Mouse (Mus musculus) cerebellum, adult 2 months (tissue): Measurements from ENCODE around the gene Krt12. TPM values are rescaled to one million over a fixed set of nuclear protein-coding genes. Genes with fewer than 3 reads are reported as not detected.

ENCODE experiments used
- DNase-seq, 2 experiments: peaks; one replicate each; pipeline ENCODE4 v3.0.0; 2021
- H3K27ac ChIP-seq: fragments of 200-500 bp; 2 replicates; pipeline ENCODE4 v1.5.1; 2012; ENCODE audit warnings: low read length, control low read depth, inconsistent platforms; ENCODE audit not compliant: insufficient read depth
- H3K27me3 ChIP-seq: fragments of 200-500 bp; 2 replicates; pipeline ENCODE4 v1.6.1; 2012; ENCODE audit warnings: inconsistent platforms, mild to moderate bottlenecking, low read length, moderate library complexity; ENCODE audit not compliant: control insufficient read depth, insufficient read depth
- H3K4me1 ChIP-seq: fragments of 200-500 bp; 2 replicates; pipeline ENCODE4 v1.6.1; 2011; ENCODE audit warnings: low read length; ENCODE audit not compliant: control insufficient read depth, insufficient read depth
- H3K4me3 ChIP-seq: fragments of 200-500 bp; replicated peaks from 2 replicates; pipeline ENCODE3; 2011; ENCODE audit warnings: mild to moderate bottlenecking, low read depth, low read length, control low read depth; ENCODE audit not compliant: insufficient read depth
- CTCF ChIP-seq: fragments of 200-500 bp; IDR thresholded peaks from 2 replicates; pipeline ENCODE4 v1.5.1; 2011; ENCODE audit warnings: low read depth, mild to moderate bottlenecking, control low read depth, low read length, moderate library complexity, borderline replicate concordance; ENCODE audit not compliant: insufficient read depth
- POLR2A ChIP-seq: fragments of 200-500 bp; IDR thresholded peaks from 2 replicates; pipeline ENCODE4 v1.6.1; 2011; ENCODE audit warnings: low read length, control low read depth, borderline replicate concordance; ENCODE audit not compliant: insufficient read depth
- WGBS: fragments of 180-500 bp; shearing (Covaris S2); methylation state at CpG from one replicate; pipeline ENCODE4 v1.1.7; 2018; 5-methylcytosine and 5-hydroxymethylcytosine counted together
- polyA plus RNA-seq: library from polyadenylated mRNA; depleted of rRNA; stranded (reverse); fragments of >200 nt; gene quantifications from 2 replicates; pipeline ENCODE4 v1.2.3, GENCODE M21; 2012

Gene Krt12
- polyA plus RNA-seq, 1 experiment = not detected

DNA sequence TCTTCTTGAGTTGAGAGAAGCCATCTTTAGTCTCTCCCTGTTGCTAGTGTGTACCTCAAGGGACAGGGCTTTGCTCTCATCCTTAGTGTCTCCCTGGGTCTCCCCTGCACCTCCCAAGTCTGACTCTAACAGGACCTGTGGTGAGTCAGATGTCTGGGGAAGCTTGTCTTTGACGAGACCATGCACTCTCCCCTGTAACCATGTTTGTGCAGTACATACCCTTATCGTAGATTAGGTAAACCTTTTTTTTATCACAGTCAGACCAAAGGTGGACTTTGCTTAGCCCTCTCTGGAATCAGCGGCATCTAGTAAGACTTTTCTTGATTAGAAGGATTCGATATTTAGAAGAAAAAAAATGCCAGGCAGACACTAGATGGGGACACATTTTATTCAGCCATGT lies 32.0 kb upstream of the Krt12 start:
- no peak for DNase-seq
- Histone ChIP-seq H3K4me1 (no peaks in the 10 kb centered on the region), H3K27ac (no peak overlapping the region), H3K27me3 (no peaks in the 10 kb centered on the region), H3K4me3 (no peak overlapping the region)
- 87% methylated on average over 4 of the region's 4 CpGs for WGBS
- no peak for TF ChIP-seq POLR2A
- TF ChIP-seq CTCF = no peak

GRCm38 (mm10) chr11:99448769-99449168 lies 26.7 kb upstream of the Krt12 start:
- no peak overlapping the region for H3K27ac ChIP-seq
- DNase-seq = no peak
- TF ChIP-seq POLR2A = no peak
- H3K4me3 ChIP-seq = no peak overlapping the region
- WGBS = 70% methylated on average over 2 of the region's 2 CpGs
- no peaks in the 10 kb centered on the region for H3K27me3 ChIP-seq
- H3K4me1 ChIP-seq = no peaks in the 10 kb centered on the region

- TF ChIP-seq CTCF (no peak), POLR2A (no peak)
- 68% methylated on average over 8 of the region's 8 CpGs for WGBS
These were observed 19.2 kb upstream of the Krt12 start for GRCm38 (mm10) chr11:99441220-99441619.

GRCm38 (mm10) chr11:99439465-99439864 lies 17.4 kb upstream of the Krt12 start:
- no peak for DNase-seq
- TF ChIP-seq POLR2A (no peak), CTCF (no peak)
- no peaks in the 10 kb centered on the region for H3K27me3 ChIP-seq
- 77% methylated on average over 10 of the region's 10 CpGs for WGBS
- H3K4me3 ChIP-seq = no peak overlapping the region
- no peak overlapping the region for H3K27ac ChIP-seq
- no peaks in the 10 kb centered on the region for H3K4me1 ChIP-seq

More at GRCm38 (mm10) chr11:99441220-99441619, 19.2 kb upstream of the Krt12 start:
- Histone ChIP-seq H3K4me3 (no peak overlapping the region), H3K4me1 (no peaks in the 10 kb centered on the region), H3K27ac (no peak overlapping the region), H3K27me3 (no peaks in the 10 kb centered on the region)
- no peak for DNase-seq

DNA sequence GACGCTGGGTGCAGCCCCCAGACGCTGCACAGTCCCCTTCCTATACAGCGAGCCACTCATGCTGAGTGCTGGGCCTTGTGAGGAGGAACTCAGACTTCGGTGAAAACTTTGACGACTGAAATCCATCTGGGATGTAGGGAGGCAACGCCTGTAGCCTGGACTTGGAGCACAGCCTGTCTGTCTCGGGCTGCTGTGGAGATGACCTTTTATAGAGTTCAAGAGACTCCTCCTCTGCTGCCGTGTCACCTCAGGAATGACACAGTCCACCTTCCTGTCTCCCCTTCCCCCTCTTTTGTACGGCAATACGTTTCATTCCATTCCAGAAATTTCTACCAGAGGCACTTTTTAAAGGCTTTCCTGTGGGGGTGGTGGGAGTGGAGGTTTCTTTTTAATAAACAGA lies 15.9 kb upstream of the Krt12 start, which contains the start of gene Krt20:
TSS of gene Krt20 (minus strand) at position 179 of the 400 bp plus-strand sequence.
- no peak within 1 kb of the TSS for H3K4me3 ChIP-seq
- no peaks in the 10 kb centered on the region for H3K4me1 ChIP-seq
- no peaks in the 10 kb centered on the region for H3K27me3 ChIP-seq
- TF ChIP-seq POLR2A (no peak), CTCF (no peak)
- WGBS = 54% methylated on average over 10 of the region's 10 CpGs
- no peak for DNase-seq
- H3K27ac ChIP-seq = no peak within 1 kb of the TSS

GRCm38 (mm10) chr11:99436625-99437024 lies 14.6 kb upstream of the Krt12 start:
- WGBS = 74% methylated on average over 4 of the region's 4 CpGs
- H3K4me1 ChIP-seq = no peaks in the 10 kb centered on the region
- TF ChIP-seq POLR2A = no peak
- no peak for TF ChIP-seq CTCF
- no peaks in the 10 kb centered on the region for H3K27me3 ChIP-seq
- H3K27ac ChIP-seq = no peak overlapping the region
- DNase-seq = no peak
- H3K4me3 ChIP-seq = no peak overlapping the region

GRCm38 (mm10) chr11:99430670-99431069 lies 8.6 kb upstream of the Krt12 start:
- peak in 1 of 2 experiments; percentile 14 for DNase-seq
- no peak for TF ChIP-seq POLR2A
- TF ChIP-seq CTCF = no peak
- Histone ChIP-seq H3K27me3 (no peaks in the 10 kb centered on the region), H3K27ac (no peak overlapping the region), H3K4me3 (no peak overlapping the region), H3K4me1 (no peaks in the 10 kb centered on the region)
- 19% methylated on average over 12 of the region's 12 CpGs for WGBS

- DNase-seq = no peak
- WGBS = 52% methylated on average over 10 of the region's 10 CpGs
- H3K4me3 ChIP-seq = no peak overlapping the region
- no peak overlapping the region for H3K27ac ChIP-seq
- H3K4me1 ChIP-seq = no peaks in the 10 kb centered on the region
- no peaks in the 10 kb centered on the region for H3K27me3 ChIP-seq
- TF ChIP-seq POLR2A (no peak), CTCF (no peak)
These were observed 1.5 kb downstream of the Krt12 start for GRCm38 (mm10) chr11:99420586-99420985.

GRCm38 (mm10) chr11:99417819-99418218 lies 4.2 kb downstream of the Krt12 start:
- no peaks in the 10 kb centered on the region for H3K27me3 ChIP-seq
- H3K27ac ChIP-seq = no peak overlapping the region
- 29% methylated on average over 16 of the region's 16 CpGs for WGBS
- TF ChIP-seq POLR2A = no peak
- TF ChIP-seq CTCF = no peak
- no peaks in the 10 kb centered on the region for H3K4me1 ChIP-seq
- no peak overlapping the region for H3K4me3 ChIP-seq
- no peak for DNase-seq
